Mouse (Mus musculus) forebrain, postnatal 0 days (tissue): ENCODE data around the gene Tnfrsf11a. TPM values are rescaled to one million over a fixed set of nuclear protein-coding genes. Genes with fewer than 3 reads are reported as not detected.

Source experiments
- ATAC-seq: fragments of 200-750 bp; cut with Nextera tagmentation; 2 replicates; pipeline ENCODE4 v1.8.0; 2017; ENCODE audit warnings: mild to moderate bottlenecking, moderate library complexity
- DNase-seq: peaks from one replicate; pipeline ENCODE4 v3.0.0-alpha.2; 2015
- H3K27ac ChIP-seq: fragments of 300-500 bp; sonication (generic); 2 replicates; pipeline ENCODE4 v1.5.1; 2014; ENCODE audit warnings: low read depth, mild to moderate bottlenecking, antibody characterized with exemption, low read length, moderate library complexity, mixed read lengths
- H3K27me3 ChIP-seq: fragments of 300-500 bp; sonication (generic); 2 replicates; pipeline ENCODE4 v1.6.1; 2014; ENCODE audit warnings: mild to moderate bottlenecking, low read length, mixed read lengths; ENCODE audit not compliant: insufficient read depth
- H3K36me3 ChIP-seq: fragments of 300-500 bp; sonication (generic); 2 replicates; pipeline ENCODE4 v1.6.1; 2014; ENCODE audit warnings: mild to moderate bottlenecking, moderate library complexity; ENCODE audit not compliant: insufficient read depth
- H3K4me1 ChIP-seq: fragments of 300-500 bp; sonication (generic); 2 replicates; pipeline ENCODE4 v1.6.1; 2014; ENCODE audit warnings: antibody characterized with exemption; ENCODE audit not compliant: insufficient read depth
- H3K4me2 ChIP-seq: fragments of 300-500 bp; sonication (generic); 2 replicates; pipeline ENCODE4 v1.6.1; 2014; ENCODE audit warnings: low read depth, mild to moderate bottlenecking, moderate library complexity
- H3K4me3 ChIP-seq: fragments of 300-500 bp; sonication (generic); 2 replicates; pipeline ENCODE4 v1.5.1; 2014; ENCODE audit warnings: low read depth, low read length, mixed read lengths
- H3K9ac ChIP-seq: fragments of 300-500 bp; sonication (generic); 2 replicates; pipeline ENCODE4 v1.6.1; 2014; ENCODE audit warnings: mild to moderate bottlenecking
- H3K9me3 ChIP-seq: fragments of 300-500 bp; sonication (generic); 2 replicates; pipeline ENCODE4 v1.6.1; 2016; ENCODE audit warnings: low read length
- CTCF ChIP-seq: sonication (generic); IDR thresholded peaks from 2 replicates; pipeline ENCODE4 v1.5.1; 2016; ENCODE audit warnings: antibody characterized with exemption, control low read depth, low read depth
- WGBS: fragments of 180-500 bp; shearing (Covaris S2); extraction: QIAGEN DNeasy Blood & Tissue Kit; methylation state at CpG from one replicate; pipeline ENCODE4 v1.1.7; 2014; 5-methylcytosine and 5-hydroxymethylcytosine counted together
- polyA plus RNA-seq: library from polyadenylated mRNA; unstranded; fragments of >200 nt; fragmentation: Nextera tagmentation; extraction: Ambion mirVana; gene quantifications from 2 replicates; pipeline ENCODE4 v1.2.1, GENCODE M21; 2015
- total RNA-seq: library from RNA; depleted of rRNA; stranded (reverse); fragments of >200 nt; gene quantifications from 2 replicates; pipeline ENCODE4 v1.2.3, GENCODE M21; 2014

Tnfrsf11a gene
- total and polyA plus RNA-seq, 2 experiments from 2014 or later: 0.62 to 2.3 TPM

DNA sequence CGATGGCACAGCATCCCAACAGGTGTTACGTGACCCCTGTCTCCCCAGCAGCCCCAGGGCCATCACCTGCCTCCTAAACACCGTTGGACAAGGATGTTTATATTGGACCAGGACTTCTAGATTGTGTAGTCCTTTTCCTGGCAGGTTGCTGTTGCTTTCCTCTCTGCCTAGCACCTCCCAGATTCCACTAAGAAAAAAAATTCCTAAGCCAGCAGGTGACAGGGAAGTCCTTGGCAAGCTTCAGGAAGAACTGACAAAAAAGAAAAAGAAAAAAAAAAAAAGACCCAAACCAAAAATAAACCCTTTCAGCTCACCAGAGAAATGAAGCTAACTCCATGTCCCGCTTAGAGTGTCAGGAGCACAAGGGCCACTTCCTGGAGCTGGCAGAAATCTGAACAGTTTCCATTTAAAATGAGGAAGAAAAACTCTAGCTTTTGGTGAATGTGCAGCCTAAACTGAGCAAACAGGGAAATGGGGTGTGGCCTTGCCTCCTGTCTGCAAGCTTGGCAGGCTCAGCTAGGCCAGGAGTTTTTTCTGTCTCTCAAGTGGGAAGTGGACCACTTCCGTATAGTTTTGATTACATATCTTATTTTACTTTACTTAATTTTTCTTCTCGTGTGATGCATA is 6.3 kb downstream of the Tnfrsf11a start:
- H3K27ac ChIP-seq: no peak overlapping the region
- TF ChIP-seq CTCF: no peak
- 75% methylated on average over 6 of the region's 6 CpGs for WGBS
- no peak for DNase-seq
- H3K4me1 ChIP-seq: no peaks in the 10 kb centered on the region
- no peaks in the 10 kb centered on the region; the same call in 1 of the 2 replicates for H3K27me3 ChIP-seq
- H3K9me3 ChIP-seq: no peaks in the 10 kb centered on the region
- no peaks in the 10 kb centered on the region for H3K36me3 ChIP-seq
- ATAC-seq: no peak
- H3K4me2 ChIP-seq: no peak overlapping the region
- H3K4me3 ChIP-seq: no peak overlapping the region
- no peak overlapping the region for H3K9ac ChIP-seq

GRCm38 (mm10) chr1:105790103-105790502 is 9.6 kb downstream of the Tnfrsf11a start:
- Histone ChIP-seq H3K36me3 (no peaks in the 10 kb centered on the region), H3K4me3 (no peak overlapping the region), H3K4me1 (no peaks in the 10 kb centered on the region), H3K9ac (no peak overlapping the region), H3K9me3 (no peaks in the 10 kb centered on the region), H3K4me2 (no peak overlapping the region), H3K27ac (no peak overlapping the region), H3K27me3 (no peaks in the 10 kb centered on the region)
- DNase-seq: no peak
- TF ChIP-seq CTCF: no peak
- WGBS: 96% methylated on average over 3 of the region's 3 CpGs
- no peak for ATAC-seq

GRCm38 (mm10) chr1:105794670-105795069 is 14.2 kb downstream of the Tnfrsf11a start:
- Histone ChIP-seq H3K4me1 (no peaks in the 10 kb centered on the region), H3K4me3 (no peak overlapping the region), H3K36me3 (no peaks in the 10 kb centered on the region), H3K9ac (no peak overlapping the region), H3K27ac (no peak overlapping the region), H3K9me3 (no peaks in the 10 kb centered on the region), H3K4me2 (no peak overlapping the region), H3K27me3 (no peaks in the 10 kb centered on the region)
- TF ChIP-seq CTCF: no peak
- ATAC-seq: no peak
- 80% methylated on average over 6 of the region's 6 CpGs for WGBS
- DNase-seq: no peak

DNA sequence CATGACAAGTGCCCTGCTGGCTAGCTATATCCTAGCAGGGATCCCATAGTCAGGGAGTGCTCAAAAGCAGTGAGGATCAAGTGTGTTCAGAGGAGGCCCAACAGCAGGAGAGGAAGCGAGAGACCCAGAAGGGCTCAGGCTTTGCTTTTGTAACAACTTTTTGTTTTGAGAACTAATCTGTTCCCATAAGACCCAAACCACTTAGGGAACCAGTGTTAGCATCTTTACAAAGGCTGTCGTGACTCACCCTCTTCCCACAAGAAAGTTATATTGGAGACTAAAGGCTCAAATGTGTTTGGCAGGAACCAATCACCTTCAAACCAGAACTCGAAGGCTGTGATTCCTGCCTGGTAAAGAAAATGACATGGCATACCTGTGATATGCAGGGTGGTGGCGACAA is 15.2 kb downstream of the Tnfrsf11a start:
- H3K9ac ChIP-seq: no peak overlapping the region
- no peaks in the 10 kb centered on the region for H3K4me1 ChIP-seq
- no peak for ATAC-seq
- DNase-seq: no peak
- no peaks in the 10 kb centered on the region for H3K27me3 ChIP-seq
- H3K4me2 ChIP-seq: no peak overlapping the region
- no peak for TF ChIP-seq CTCF
- no peak overlapping the region for H3K27ac ChIP-seq
- H3K36me3 ChIP-seq: no peaks in the 10 kb centered on the region
- H3K9me3 ChIP-seq: no peaks in the 10 kb centered on the region
- 83% methylated on average over 4 of the region's 4 CpGs for WGBS
- H3K4me3 ChIP-seq: no peak overlapping the region

GRCm38 (mm10) chr1:105800570-105800969 is 20.1 kb downstream of the Tnfrsf11a start:
- 87% methylated on average over 6 of the region's 6 CpGs for WGBS
- TF ChIP-seq CTCF: no peak
- no peaks in the 10 kb centered on the region for H3K36me3 ChIP-seq
- ATAC-seq (no peak), DNase-seq (no peak)
- H3K4me1 ChIP-seq: no peaks in the 10 kb centered on the region
- no peak overlapping the region for H3K4me2 ChIP-seq
- H3K27ac ChIP-seq: no peak overlapping the region
- no peaks in the 10 kb centered on the region for H3K9me3 ChIP-seq
- H3K4me3 ChIP-seq: no peak overlapping the region
- no peaks in the 10 kb centered on the region for H3K27me3 ChIP-seq
- H3K9ac ChIP-seq: no peak overlapping the region

GRCm38 (mm10) chr1:105801252-105801651 is 20.7 kb downstream of the Tnfrsf11a start:
- H3K4me2 ChIP-seq: no peak overlapping the region
- no peaks in the 10 kb centered on the region for H3K27me3 ChIP-seq
- DNase-seq (no peak), ATAC-seq (no peak)
- H3K27ac ChIP-seq: no peak overlapping the region
- no peak for TF ChIP-seq CTCF
- no peaks in the 10 kb centered on the region for H3K36me3 ChIP-seq
- no peak overlapping the region for H3K4me3 ChIP-seq
- H3K9me3 ChIP-seq: no peaks in the 10 kb centered on the region
- no peaks in the 10 kb centered on the region for H3K4me1 ChIP-seq
- no peak overlapping the region for H3K9ac ChIP-seq

DNA sequence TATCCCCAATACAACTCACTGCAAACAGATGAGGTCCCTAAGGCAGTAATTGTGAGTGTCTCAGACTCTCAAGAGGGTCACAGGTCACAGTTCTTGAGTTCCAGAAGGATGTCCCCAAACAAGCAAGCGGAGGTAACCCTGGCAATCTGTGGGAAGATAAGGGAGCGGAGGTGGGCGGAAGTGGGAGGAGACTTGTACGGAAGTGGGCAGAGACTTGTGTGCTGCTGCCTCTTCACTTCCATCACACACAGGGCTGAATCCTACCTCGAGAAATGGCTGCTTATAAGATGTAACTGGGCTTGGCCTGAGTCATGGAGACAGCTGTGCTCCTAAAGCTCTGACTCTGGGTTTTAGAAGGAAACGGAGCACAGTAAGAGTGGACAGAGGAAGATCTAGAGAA is 22.4 kb downstream of the Tnfrsf11a start:
- H3K9ac ChIP-seq: no peak overlapping the region
- no peak for ATAC-seq
- no peaks in the 10 kb centered on the region for H3K9me3 ChIP-seq
- no peak for TF ChIP-seq CTCF
- no peaks in the 10 kb centered on the region for H3K4me1 ChIP-seq
- DNase-seq: no peak
- H3K36me3 ChIP-seq: no peaks in the 10 kb centered on the region
- WGBS: 80% methylated on average over 6 of the region's 6 CpGs
- no peak overlapping the region for H3K4me2 ChIP-seq
- H3K27ac ChIP-seq: no peak overlapping the region
- H3K4me3 ChIP-seq: no peak overlapping the region
- H3K27me3 ChIP-seq: no peaks in the 10 kb centered on the region

DNA sequence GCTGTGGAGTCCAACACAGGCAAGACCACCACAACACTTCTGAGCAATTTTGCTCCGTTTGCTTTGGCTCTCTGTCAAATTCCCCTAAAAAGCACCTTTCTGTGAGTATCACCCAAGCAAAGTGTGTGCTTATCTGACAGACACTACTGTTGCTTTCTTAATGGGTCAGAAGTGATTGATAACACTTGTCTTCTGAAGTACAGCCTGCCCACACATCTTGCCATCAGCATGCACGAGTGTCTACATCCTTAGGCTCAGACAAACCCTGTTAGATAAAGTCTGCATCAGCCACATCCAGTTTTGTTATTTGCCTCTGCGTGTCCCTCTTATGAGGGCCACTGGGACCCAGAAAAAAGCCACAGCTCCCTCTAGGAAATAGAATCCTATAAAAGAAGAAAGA is 23.8 kb downstream of the Tnfrsf11a start:
- Histone ChIP-seq H3K4me2 (no peak overlapping the region), H3K27ac (no peak overlapping the region), H3K4me1 (no peaks in the 10 kb centered on the region), H3K9me3 (no peaks in the 10 kb centered on the region), H3K27me3 (no peaks in the 10 kb centered on the region), H3K36me3 (no peaks in the 10 kb centered on the region), H3K4me3 (no peak overlapping the region), H3K9ac (no peak overlapping the region)
- ATAC-seq (no peak), DNase-seq (no peak)
- WGBS: 77% methylated on average over 3 of the region's 3 CpGs
- no peak for TF ChIP-seq CTCF
